Mouse (Mus musculus) urinary bladder, postnatal 10 days (tissue): ENCODE data around the gene Sin3b.

Source experiments
- DNase-seq: peaks from one replicate; pipeline ENCODE4 v3.0.0; 2022; ENCODE audit warnings: low spot score

The Sin3b gene

DNA sequence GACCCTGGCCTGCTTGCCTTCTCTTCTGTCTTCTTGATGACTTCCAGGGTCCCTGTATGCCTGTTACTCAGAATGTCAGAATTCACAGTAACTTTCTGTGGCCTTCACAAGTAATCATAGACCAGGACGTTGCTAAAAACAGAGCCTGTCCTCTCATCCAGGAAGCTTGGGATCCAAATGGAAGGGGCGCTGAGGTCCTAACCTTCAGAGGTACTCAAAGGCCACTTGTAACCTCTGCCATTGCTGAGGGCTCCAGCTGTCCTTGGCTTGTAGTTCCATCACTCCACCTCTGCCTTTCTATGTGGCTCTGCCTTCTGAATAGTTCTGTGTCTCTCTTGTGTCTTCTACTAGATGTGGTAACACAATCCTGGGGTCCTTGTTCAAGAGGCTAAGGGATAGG, 30.7 kb downstream of the Sin3b start:
- DNase-seq: no peak

DNA sequence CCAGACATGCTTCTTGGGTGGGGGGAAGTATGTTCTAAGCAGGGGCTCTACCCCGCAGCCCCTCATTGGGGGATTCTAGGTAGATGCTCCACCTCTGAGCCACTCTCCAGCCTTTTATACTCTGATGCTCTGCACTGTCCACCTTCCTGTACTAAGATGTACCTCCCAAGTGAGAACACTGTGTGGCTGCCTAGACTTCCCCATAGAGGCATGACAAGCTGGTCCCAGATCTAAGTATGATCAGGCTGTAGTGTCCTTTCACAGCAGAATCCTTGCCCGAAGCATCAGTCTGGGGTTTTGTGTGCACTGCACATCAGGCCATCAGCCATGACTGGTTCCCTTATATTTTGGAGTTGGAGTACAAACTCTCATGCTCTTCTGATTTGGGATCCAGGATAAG, 32.9 kb downstream of the Sin3b start:
- DNase-seq: no peak

- no peak for DNase-seq
These were observed 33.8 kb downstream of the Sin3b start for GRCm38 (mm10) chr8:72756771-72757390.

DNA sequence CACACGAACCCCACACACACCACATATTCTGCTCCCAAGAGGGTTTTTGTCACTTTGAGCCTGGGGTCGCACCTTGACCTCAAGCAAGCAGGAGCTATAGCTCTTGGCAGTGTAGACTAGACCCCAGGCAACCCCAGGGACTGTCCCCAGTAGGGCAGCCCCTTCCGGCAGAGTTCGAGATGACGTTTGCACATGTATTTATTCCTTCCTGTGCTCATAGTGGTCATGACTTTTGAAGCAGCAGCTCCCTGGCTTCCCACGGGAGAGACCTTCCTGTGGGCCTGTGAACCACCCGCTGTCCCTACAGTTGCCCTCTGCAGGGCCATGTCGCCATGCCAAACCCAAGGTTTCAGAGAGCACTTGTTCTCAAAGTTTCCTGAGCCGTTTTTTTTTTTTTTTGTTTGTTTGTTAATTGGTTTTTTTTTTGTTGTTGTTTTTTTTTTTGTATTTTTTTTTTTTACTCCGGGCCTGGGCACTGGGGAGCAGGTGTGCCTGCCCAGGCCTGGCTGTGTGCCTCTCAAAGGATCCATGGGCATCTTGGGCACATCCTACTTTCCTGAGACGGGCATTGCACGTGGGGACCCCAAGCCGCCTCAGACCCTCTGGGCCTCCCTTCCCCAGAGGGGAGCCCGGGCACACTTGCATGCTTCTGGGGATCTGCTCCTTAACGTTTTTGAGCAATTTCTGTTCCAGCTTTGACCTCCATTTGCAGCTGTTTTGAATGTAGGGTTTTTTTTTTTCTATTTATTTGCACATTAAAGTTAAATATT, 34.5 kb downstream of the Sin3b start:
- DNase-seq: no peak

DNA sequence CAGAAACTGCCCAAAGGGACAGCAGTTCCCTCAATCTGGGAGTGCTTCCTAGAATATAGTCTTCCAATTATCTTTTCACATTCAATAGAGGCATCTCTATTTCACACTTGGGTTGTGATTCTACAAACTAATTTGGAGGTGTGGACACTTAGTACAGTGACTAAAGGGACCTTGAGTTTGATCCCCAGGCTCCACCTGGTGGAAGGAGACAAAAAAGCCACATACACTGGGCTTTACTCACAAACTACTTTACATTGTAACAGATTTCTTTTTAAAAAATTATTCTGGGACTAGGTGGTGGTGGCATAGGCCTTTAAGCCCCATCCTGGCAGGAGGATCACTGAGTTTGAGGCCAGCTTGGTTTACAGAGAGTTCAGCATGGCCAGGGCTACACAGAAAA, 35.2 kb downstream of the Sin3b start:
- DNase-seq: no peak

DNA sequence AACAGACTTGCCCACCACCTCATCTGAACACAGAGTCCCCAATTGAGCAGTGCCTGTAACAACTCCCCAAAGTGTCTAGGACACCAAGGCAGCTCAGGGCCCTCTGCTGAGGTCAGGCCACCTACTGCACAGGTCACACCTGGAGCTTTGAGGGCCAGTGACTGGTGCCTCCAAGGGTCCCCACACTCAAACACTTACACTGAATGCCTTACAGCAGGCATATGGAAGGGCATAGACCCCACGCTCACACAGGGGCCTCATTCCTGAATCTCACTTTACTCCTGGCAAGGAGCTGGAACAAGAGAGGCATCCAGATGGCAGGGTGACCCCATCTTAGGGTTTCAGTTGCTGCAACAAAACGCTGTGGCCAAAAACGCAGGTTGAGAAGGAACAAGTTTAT, 37.1 kb downstream of the Sin3b start:
- DNase-seq: no peak

DNA sequence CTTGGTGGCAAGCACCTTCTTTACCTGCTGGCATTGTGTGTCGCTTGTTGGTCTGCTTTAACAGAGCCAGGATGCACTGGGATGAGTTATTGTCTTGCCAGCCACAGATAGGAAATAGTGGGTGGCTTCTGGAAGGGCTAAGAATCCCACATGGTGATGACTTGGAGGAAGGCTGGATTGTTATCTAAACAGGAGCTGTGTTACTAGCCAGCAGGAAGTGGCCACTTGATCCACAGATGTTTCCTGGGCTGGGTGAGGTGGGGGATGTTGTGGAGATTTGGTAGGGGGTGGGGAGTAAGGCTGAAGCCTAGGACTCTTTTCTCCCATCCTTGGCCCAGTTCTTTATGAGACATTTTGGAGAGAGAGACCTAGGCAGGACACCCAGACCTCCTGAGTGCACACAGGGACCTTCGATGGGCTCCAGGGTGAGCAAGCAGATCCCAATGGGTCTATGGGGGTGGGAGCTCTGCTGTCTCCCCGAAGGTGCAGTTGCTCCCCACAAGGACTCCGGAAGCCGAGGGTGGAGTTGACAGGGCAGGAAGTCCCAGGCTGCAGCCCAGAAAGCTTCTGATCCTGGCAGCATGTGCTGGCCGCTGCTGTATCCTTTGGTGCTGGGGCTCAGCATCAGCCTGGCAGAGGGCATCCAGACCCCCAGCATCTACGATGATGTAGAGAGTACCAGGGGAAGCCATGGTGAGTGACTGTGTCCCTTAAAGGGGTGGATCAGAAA, 38.4 kb downstream of the Sin3b start, which contains the start of gene F2rl3:
TSS of gene F2rl3 (plus strand) at position 559 of the 730 bp plus-strand sequence.
- DNase-seq: no peak

- no peak for DNase-seq
These were observed 39.2 kb downstream of the Sin3b start for GRCm38 (mm10) chr8:72762306-72762705.

DNA sequence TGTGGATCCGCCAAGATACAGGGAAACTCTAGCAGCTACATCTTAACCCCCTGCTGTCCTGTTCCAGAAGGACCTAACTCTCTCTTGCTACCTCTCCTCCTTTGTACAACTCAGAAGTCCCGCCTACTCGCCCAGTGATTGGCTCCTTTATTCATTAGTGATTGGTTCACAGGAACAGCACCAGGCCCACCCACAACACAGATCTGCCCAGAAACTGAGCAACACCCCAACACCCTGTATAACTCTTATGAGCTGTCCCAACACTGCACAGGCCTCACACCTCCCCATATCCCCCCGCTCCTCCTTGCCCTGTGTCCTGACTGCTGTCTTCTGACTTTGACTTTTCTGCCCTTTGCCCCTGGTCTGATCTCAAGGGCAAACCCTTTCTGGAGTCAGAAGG, 42.6 kb downstream of the Sin3b start:
- DNase-seq: no peak

DNA sequence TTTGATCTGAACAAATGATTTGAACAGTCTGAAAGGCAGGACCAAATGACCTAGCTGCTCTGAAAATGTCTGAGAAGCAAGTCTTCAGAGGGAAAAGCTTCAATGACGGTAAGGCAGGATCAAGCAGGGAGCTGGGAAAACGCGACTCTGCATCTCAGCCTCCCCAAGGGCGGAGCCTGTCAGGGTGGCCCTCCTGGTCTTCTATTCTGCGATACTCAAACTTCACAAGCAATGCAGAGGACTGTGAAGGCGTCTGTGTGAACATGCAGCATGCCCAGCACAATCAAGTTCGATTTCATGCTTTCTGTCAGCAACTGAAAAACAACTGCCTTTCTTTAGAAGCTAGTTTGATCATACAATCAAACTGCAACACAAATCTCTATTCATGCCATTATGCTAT, 43.7 kb downstream of the Sin3b start:
- DNase-seq: no peak

DNA sequence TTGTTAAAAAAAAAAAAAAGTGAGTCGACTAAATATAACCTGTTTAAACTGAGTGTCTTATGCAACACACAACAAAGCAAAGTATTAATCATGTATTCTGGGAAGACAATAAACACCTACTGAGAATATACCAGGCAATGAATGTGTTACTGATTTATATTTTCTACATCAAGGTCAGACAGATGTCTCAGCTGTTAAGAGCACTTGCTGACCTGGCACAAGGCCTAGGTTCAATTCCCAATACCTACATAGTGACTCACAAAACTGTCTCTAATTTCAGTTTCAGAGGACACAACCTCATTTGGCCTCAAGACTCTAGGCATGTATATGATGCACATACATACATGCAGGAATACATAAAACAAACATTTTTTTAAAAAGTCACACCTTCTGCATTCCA, 54.7 kb downstream of the Sin3b start:
- no peak for DNase-seq

DNA sequence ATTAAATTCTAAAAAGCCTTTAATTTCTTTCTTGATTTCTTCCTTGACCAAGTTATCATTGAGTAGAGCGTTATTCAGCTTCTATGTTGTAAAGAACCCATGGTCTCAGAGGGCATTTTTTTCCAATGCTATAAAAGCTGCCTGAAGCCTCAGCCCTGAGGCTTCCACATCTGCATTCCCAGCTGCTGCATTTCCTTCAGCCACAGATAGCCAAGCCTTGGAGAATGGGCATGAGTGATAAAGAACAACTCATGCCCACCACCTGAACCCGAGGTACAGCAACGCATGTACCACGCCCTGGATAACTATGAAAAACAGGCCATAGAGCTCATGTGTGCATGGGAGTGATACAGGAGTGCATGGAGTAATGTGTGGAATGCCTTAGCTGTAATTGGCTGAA, 57.6 kb downstream of the Sin3b start:
- no peak for DNase-seq

DNA sequence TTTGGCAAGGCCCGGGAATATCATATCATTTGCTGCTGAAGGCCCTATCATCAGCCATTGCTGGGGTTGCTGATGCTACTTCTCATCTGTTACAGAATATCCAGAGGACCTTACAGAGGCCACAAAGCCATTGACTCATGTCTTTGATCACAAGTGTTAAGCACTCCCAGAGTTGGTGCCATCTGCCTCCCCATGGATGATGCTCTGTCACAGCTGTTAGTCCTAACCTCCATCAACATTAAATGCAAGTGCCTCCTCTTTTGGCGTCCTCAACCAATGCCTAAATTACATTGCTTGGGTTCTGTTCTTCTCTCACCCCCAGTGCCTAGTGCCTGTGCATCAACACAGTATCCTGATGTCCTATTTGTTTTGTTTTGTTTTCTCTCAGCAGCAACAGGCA, 78.5 kb downstream of the Sin3b start:
- DNase-seq: no peak
